Mouse (Mus musculus) B cell, adult 2 months (primary cell): ENCODE data around the gene Ptpn22.
A peak's percentile ranks its signal among the peaks of the same experiment; 100 is the strongest.

ENCODE experiments used
- DNase-seq, 2 experiments: peaks; one replicate each; pipeline ENCODE4 v3.0.0; 2022

The Ptpn22 gene

GRCm38 (mm10) chr3:103927511-103927910 lies 67.9 kb downstream of the Ptpn22 start:
- DNase-seq = peak; percentile 70 to 74

DNA sequence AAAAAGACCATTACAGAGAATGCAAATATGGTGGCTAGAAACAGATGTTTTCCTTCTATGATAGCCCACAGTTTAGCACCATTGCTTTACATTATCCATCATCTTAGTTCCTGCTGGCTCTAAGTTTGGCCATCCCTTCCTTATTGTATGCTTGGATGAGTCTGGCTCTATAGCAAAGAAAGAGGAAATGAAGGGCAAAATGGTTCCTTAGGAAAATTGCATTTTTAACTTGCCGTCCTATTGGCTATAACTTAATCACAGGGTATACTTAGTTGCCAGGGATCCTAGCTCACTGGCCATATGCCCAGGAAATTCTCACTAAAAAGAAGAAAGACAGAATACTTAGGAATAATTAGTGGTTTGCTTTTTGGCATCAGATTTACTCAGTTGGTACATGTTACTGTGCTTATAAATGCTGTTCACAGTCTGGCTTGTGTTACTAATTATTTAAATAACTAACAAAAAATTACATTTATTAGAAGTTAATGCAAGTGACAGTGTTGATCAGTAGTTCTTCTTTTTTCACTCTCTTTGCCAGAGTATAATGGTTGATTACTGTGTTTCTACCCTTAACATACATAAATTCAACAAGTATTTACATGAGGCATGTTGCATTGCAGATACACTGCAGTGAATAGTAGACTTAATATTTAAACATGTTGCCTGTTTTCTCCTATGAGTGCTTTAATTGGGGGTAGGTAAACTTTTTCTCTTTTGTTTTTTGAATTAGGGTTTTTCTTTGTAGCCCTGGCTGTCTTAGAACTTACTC lies 85.4 kb downstream of the Ptpn22 start:
- DNase-seq = no peak

GRCm38 (mm10) chr3:103948666-103949065 lies 89.1 kb downstream of the Ptpn22 start:
- peak; percentile 53 to 60 for DNase-seq

- DNase-seq = no peak
Measured at GRCm38 (mm10) chr3:103960622-103961021, 101.0 kb downstream of the Ptpn22 start.
